Mouse (Mus musculus): ENCODE measurements at regions not wholly inside any gene's neighbourhood (a gene's known extent, or its start where the extent isn't known, plus 50 kb on each side); places are given as distances from the start of the nearest gene placed in this dataset.

DNA sequence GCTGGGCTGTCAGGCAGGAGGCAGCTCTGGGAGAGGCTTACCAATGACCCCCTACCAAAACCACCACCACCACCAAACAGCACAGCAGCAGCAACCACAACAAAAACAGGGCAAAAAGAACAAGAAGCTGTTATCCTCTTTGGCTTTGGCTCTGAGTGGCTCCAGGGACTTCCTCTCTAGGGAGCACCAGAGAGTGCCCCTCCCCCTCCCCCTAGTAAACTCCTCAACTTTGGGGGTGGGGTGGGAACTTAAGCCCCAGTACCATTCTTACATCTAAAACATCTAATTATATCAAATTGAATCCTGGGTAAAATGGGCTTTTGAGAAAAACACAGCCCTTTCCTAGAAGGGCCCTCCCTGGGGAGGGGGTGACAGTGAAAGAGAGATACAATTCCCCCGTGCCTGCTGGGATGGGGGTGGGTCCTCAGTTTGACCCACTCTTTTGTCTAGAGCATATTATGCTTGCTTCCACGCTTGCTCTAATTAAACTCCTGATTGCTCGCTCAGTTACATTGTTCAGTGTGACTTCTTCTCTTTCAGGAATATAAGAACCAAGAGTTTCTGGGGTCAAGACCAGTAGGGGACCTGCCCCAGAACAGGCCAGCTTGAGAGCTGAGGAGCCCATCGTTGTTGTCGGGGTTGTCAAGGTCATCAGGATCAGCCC, 443.4 kb downstream of the Fam19a5 start:
- Histone ChIP-seq H3K9me3 (ENCODE audit: control insufficient read depth, low read length) (no peaks in the 10 kb centered on the region), H3K4me1 (ENCODE audit: control insufficient read depth, insufficient read depth, low read length) (peaks cover 12% of the 10 kb centered on the region), H3K36me3 (ENCODE audit: control insufficient read depth, insufficient read depth, low read length) (no peaks in the 10 kb centered on the region), H3K4me2 (ENCODE audit: low read depth) (no peak overlapping the region), H3K27me3 (ENCODE audit: control insufficient read depth, insufficient read depth, low read length) (no peaks in the 10 kb centered on the region), H3K4me3 (ENCODE audit: low read depth, low read length) (no peak overlapping the region), H3K9ac (ENCODE audit: low read length) (no peak overlapping the region), H3K27ac (ENCODE audit: low read depth, low read length) (no peak overlapping the region)
- no peak for DNase-seq (ENCODE audit: low spot score)
- WGBS = 24% methylated on average over 5 of the region's 5 CpGs
- no peak for ATAC-seq (ENCODE audit: insufficient read depth, low FRiP score, low TSS enrichment)

DNA sequence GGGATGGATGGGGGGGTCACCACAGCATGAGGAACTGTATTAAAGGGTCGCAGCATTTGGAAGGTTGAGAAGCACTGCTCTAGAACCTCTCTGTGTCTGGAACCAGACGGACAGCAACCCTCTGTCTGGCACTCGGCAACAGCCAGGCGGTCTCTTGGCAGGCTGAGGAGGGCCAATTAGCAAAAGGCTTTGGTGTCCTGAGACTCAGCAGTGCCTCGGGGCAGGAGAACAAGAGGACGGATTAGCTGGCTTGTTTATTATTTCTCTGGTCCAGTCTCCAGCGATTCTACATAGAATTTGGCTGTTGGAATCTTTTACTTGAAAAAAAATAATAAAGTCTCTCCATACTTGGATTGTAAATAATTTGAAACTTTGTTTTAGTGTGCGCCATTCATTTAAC, 450.4 kb downstream of the Fam19a5 start:
- Histone ChIP-seq H3K36me3 (ENCODE audit: control insufficient read depth, insufficient read depth, low read length) (no peaks in the 10 kb centered on the region), H3K9me3 (ENCODE audit: control insufficient read depth, low read length) (no peaks in the 10 kb centered on the region), H3K27ac (ENCODE audit: low read depth, low read length) (no peak overlapping the region), H3K27me3 (ENCODE audit: control insufficient read depth, insufficient read depth, low read length) (no peaks in the 10 kb centered on the region), H3K4me2 (ENCODE audit: low read depth) (no peak overlapping the region), H3K4me3 (ENCODE audit: low read depth, low read length) (no peak overlapping the region), H3K9ac (ENCODE audit: low read length) (no peak overlapping the region), H3K4me1 (ENCODE audit: control insufficient read depth, insufficient read depth, low read length) (no peaks in the 10 kb centered on the region)
- DNase-seq (ENCODE audit: low spot score) (no peak), ATAC-seq (ENCODE audit: insufficient read depth, low FRiP score, low TSS enrichment) (no peak)
- WGBS = 74% methylated on average over 8 of the region's 8 CpGs

DNA sequence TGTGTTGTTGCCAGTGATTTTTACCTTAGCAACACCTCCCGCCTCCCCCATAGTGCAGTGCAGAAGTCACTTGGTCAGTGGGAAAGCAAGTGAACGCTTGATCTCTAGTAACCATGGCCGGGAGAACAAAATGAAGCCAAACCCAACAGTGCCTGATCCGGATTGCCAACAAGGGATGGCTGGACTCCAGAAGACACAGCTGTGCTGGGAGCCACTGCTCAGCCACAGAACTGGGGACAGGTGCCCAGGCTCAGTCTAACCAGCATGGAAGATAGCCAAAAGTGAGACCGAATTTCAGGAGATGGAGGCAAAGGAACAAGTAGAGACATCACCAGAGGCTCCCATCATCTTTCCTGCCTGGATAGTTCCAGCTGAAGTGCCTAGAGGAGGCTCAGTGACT, 473.0 kb downstream of the Fam19a5 start:
- Histone ChIP-seq H3K36me3 (ENCODE audit: control insufficient read depth, insufficient read depth, low read length) (no peaks in the 10 kb centered on the region), H3K4me2 (ENCODE audit: low read depth) (no peak overlapping the region), H3K9ac (ENCODE audit: low read length) (no peak overlapping the region), H3K4me1 (ENCODE audit: control insufficient read depth, insufficient read depth, low read length) (no peaks in the 10 kb centered on the region), H3K27ac (ENCODE audit: low read depth, low read length) (no peak overlapping the region), H3K4me3 (ENCODE audit: low read depth, low read length) (no peak overlapping the region), H3K27me3 (ENCODE audit: control insufficient read depth, insufficient read depth, low read length) (no peaks in the 10 kb centered on the region), H3K9me3 (ENCODE audit: control insufficient read depth, low read length) (no peaks in the 10 kb centered on the region)
- DNase-seq (ENCODE audit: low spot score) (no peak), ATAC-seq (ENCODE audit: insufficient read depth, low FRiP score, low TSS enrichment) (no peak)
- 90% methylated on average over 5 of the region's 5 CpGs for WGBS

DNA sequence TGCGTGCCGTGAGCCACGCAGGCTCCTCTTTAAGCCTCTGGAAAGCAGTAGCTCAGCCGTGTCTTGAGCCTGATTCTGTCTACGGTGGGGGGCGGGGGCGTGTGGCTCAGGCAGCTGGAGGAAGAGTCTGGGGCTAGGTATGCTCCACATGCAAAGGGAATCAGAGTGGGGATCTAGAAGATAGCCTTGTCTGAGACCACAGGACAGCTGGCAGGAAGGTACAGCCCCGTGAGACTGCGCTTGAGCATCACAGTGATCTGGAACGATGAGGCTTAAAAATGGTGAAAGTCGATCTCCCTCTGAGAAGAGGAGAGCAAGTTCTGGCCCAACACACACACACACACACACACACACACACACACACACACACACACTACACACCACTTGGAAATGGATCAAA, 488.7 kb downstream of the Fam19a5 start:
- ATAC-seq (ENCODE audit: insufficient read depth, low FRiP score, low TSS enrichment) (no peak), DNase-seq (ENCODE audit: low spot score) (no peak)
- no peak overlapping the region for H3K4me2 ChIP-seq (ENCODE audit: low read depth)
- no peaks in the 10 kb centered on the region for H3K36me3 ChIP-seq (ENCODE audit: control insufficient read depth, insufficient read depth, low read length)
- no peak overlapping the region for H3K4me3 ChIP-seq (ENCODE audit: low read depth, low read length)
- 87% methylated on average over 11 of the region's 11 CpGs for WGBS
- H3K9me3 ChIP-seq (ENCODE audit: control insufficient read depth, low read length) = no peaks in the 10 kb centered on the region
- peaks cover 2% of the 10 kb centered on the region; the same call in 1 of the 2 replicates for H3K4me1 ChIP-seq (ENCODE audit: control insufficient read depth, insufficient read depth, low read length)
- H3K27ac ChIP-seq (ENCODE audit: low read depth, low read length) = no peak overlapping the region
- H3K9ac ChIP-seq (ENCODE audit: low read length) = no peak overlapping the region
- no peaks in the 10 kb centered on the region for H3K27me3 ChIP-seq (ENCODE audit: control insufficient read depth, insufficient read depth, low read length)

DNA sequence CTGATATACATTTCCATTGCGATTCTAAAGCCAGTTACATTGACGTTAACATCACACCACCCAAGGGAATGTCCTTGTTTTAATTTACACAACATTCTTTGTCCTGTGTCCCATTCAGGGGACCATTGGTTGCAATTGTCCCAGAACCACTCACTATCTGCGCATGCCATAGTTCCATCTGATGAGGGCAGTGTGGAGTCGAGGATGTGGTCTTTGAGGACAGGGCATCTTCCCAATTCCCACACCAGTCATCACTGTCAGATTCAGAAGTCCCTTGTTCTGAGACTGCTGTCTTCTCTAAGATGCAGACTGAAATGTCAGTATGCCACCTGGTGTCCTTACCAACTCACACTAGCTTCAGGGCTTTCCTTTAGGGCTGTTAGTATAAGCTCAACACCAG, 489.6 kb downstream of the Fam19a5 start:
- H3K27ac ChIP-seq (ENCODE audit: low read depth, low read length) = no peak overlapping the region
- DNase-seq (ENCODE audit: low spot score) = no peak
- H3K27me3 ChIP-seq (ENCODE audit: control insufficient read depth, insufficient read depth, low read length) = no peaks in the 10 kb centered on the region
- no peaks in the 10 kb centered on the region for H3K9me3 ChIP-seq (ENCODE audit: control insufficient read depth, low read length)
- no peaks in the 10 kb centered on the region for H3K36me3 ChIP-seq (ENCODE audit: control insufficient read depth, insufficient read depth, low read length)
- no peak overlapping the region for H3K9ac ChIP-seq (ENCODE audit: low read length)
- H3K4me1 ChIP-seq (ENCODE audit: control insufficient read depth, insufficient read depth, low read length) = peaks cover 2% of the 10 kb centered on the region; the same call in 1 of the 2 replicates
- ATAC-seq (ENCODE audit: insufficient read depth, low FRiP score, low TSS enrichment) = no peak
- H3K4me2 ChIP-seq (ENCODE audit: low read depth) = no peak overlapping the region
- H3K4me3 ChIP-seq (ENCODE audit: low read depth, low read length) = no peak overlapping the region
- WGBS = 73% methylated on average over 4 of the region's 4 CpGs

DNA sequence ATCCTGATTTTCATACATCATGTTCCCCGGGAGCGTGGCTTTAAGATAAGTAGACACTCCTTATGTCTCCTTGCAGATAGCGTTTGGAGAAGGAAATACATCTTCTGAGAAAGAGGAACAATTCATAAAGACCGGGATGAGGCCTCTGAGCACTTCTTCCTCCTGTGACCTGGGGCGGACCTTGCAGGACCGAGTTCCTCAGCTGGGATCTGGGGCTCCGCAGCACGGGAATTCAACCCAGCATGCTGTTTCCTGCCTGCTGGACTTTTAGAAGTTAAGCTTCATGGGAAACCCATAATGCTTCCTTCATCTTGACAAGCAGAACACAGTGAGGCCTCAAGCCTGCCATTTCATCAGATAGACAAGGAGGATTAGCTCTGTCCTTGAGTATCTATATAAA, 491.4 kb downstream of the Fam19a5 start:
- Histone ChIP-seq H3K4me3 (ENCODE audit: low read depth, low read length) (no peak overlapping the region), H3K36me3 (ENCODE audit: control insufficient read depth, insufficient read depth, low read length) (no peaks in the 10 kb centered on the region), H3K4me2 (ENCODE audit: low read depth) (no peak overlapping the region), H3K9ac (ENCODE audit: low read length) (no peak overlapping the region), H3K9me3 (ENCODE audit: control insufficient read depth, low read length) (no peaks in the 10 kb centered on the region), H3K27me3 (ENCODE audit: control insufficient read depth, insufficient read depth, low read length) (no peaks in the 10 kb centered on the region), H3K27ac (ENCODE audit: low read depth, low read length) (no peak overlapping the region), H3K4me1 (ENCODE audit: control insufficient read depth, insufficient read depth, low read length) (peaks cover 2% of the 10 kb centered on the region; the same call in 1 of the 2 replicates)
- ATAC-seq (ENCODE audit: insufficient read depth, low FRiP score, low TSS enrichment) = no peak
- DNase-seq (ENCODE audit: low spot score) = no peak
- 80% methylated on average over 8 of the region's 8 CpGs for WGBS

DNA sequence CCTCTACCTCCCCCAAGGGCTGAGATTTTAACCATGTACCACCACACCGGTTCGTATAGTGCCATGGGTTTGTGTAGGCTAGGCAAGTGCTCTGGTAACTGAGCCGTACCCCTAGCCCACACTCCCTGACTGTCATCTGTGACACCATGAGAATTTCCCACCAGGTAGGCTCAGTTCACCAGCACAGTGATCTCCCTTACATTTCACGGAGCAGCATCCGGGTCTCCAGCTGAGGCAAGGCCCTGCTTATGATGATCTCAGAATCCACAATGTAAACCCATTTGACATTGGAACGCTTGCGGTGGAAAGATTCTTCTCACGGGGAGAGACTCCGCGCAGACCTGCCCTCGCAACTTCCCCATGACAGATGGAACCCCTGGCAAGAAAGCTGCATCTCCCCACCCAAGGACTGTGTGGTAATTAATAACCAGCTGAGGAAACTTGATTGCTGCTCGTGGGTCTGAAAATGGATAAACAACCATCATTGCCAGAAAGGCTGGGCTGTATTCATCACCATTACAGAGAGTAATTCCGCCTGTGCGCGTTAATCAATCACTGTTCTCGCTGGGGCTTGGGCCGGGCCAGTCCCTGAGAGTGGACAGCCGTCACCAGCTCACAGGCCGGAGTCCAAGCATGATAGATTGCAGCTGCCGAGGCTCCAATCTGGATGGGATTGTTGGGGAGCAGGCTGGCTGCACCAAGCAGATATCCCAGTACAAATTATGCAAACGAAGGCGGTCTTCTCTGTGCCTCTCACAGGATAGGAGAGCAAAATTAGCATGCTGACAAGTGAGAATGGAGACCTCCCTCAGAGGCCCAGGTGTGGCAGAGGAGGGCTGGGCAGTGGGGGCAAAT, 492.3 kb downstream of the Fam19a5 start:
- peaks cover 2% of the 10 kb centered on the region; the same call in 1 of the 2 replicates for H3K4me1 ChIP-seq (ENCODE audit: control insufficient read depth, insufficient read depth, low read length)
- H3K36me3 ChIP-seq (ENCODE audit: control insufficient read depth, insufficient read depth, low read length) = no peaks in the 10 kb centered on the region
- WGBS = 56% methylated on average over 22 of the region's 22 CpGs
- H3K9me3 ChIP-seq (ENCODE audit: control insufficient read depth, low read length) = no peaks in the 10 kb centered on the region
- H3K4me3 ChIP-seq (ENCODE audit: low read depth, low read length) = no peak overlapping the region
- H3K4me2 ChIP-seq (ENCODE audit: low read depth) = no peak overlapping the region
- peak; percentile 59 for DNase-seq (ENCODE audit: low spot score)
- no peak overlapping the region for H3K27ac ChIP-seq (ENCODE audit: low read depth, low read length)
- no peaks in the 10 kb centered on the region for H3K27me3 ChIP-seq (ENCODE audit: control insufficient read depth, insufficient read depth, low read length)
- ATAC-seq (ENCODE audit: insufficient read depth, low FRiP score, low TSS enrichment) = no peak; the same call in 1 of the 2 replicates
- H3K9ac ChIP-seq (ENCODE audit: low read length) = no peak overlapping the region

DNA sequence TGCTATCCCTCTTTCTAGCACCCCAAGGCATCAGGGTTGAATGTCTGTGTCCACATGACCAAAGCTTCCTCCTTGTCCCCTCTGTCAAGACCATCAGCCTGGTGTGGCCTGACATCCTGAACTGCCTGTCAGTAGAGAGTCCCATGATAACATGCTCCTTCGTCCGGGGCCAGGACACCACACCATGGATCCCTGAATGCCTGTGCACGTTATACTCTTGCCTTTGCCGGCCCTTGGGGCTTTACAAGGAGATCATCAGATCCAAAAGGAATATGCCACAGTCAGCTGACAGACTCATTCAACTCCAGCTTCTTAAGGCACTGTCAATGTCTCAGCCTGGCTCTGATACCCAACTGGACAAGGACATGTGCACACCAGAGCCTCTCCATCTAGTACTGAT, 493.5 kb downstream of the Fam19a5 start:
- ATAC-seq (ENCODE audit: insufficient read depth, low FRiP score, low TSS enrichment) (no peak), DNase-seq (ENCODE audit: low spot score) (no peak)
- Histone ChIP-seq H3K27me3 (ENCODE audit: control insufficient read depth, insufficient read depth, low read length) (no peaks in the 10 kb centered on the region), H3K4me3 (ENCODE audit: low read depth, low read length) (no peak overlapping the region), H3K27ac (ENCODE audit: low read depth, low read length) (no peak overlapping the region), H3K9ac (ENCODE audit: low read length) (no peak overlapping the region), H3K36me3 (ENCODE audit: control insufficient read depth, insufficient read depth, low read length) (no peaks in the 10 kb centered on the region), H3K4me1 (ENCODE audit: control insufficient read depth, insufficient read depth, low read length) (peaks cover 2% of the 10 kb centered on the region; the same call in 1 of the 2 replicates), H3K9me3 (ENCODE audit: control insufficient read depth, low read length) (no peaks in the 10 kb centered on the region), H3K4me2 (ENCODE audit: low read depth) (no peak overlapping the region)
- 87% methylated on average over 4 of the region's 4 CpGs for WGBS

DNA sequence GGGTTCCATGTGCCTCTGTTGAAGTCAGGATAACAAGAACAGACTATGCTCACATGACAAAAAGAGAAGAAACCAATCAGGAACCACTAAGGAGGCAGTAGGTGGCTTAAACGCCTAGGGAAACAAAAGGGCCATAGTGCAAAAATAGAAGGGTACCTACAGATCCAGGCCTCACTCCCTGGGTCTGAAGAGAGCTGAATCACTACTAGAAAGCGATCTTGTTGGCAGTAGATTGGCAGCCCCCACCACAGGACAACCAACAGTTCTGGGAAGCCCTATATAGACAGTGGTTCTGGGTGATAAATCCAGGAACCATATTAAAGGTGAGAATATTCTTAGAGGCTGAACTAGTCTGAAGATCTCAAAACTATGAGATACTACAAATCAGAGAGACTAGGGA, 498.7 kb downstream of the Fam19a5 start:
- H3K27ac ChIP-seq (ENCODE audit: low read depth, low read length) = no peak overlapping the region
- ATAC-seq (ENCODE audit: insufficient read depth, low FRiP score, low TSS enrichment) (no peak), DNase-seq (ENCODE audit: low spot score) (no peak)
- no peak overlapping the region for H3K9ac ChIP-seq (ENCODE audit: low read length)
- H3K27me3 ChIP-seq (ENCODE audit: control insufficient read depth, insufficient read depth, low read length) = no peaks in the 10 kb centered on the region
- H3K36me3 ChIP-seq (ENCODE audit: control insufficient read depth, insufficient read depth, low read length) = no peaks in the 10 kb centered on the region
- 85% methylated on average over 2 of the region's 2 CpGs for WGBS
- no peaks in the 10 kb centered on the region for H3K9me3 ChIP-seq (ENCODE audit: control insufficient read depth, low read length)
- H3K4me2 ChIP-seq (ENCODE audit: low read depth) = no peak overlapping the region
- H3K4me1 ChIP-seq (ENCODE audit: control insufficient read depth, insufficient read depth, low read length) = no peaks in the 10 kb centered on the region
- H3K4me3 ChIP-seq (ENCODE audit: low read depth, low read length) = no peak overlapping the region

Data from neural tube, embryonic 11.5 days (tissue).